Mouse (Mus musculus) ZHBTc4 (cell line): ENCODE results near the gene Atp6v0a1.
A peak's percentile ranks its signal among the peaks of the same experiment; 100 is the strongest.

ENCODE experiments used
- DNase-seq: peaks from one replicate; pipeline ENCODE4 v3.0.0-alpha.2; 2011; ENCODE audit warnings: low read depth, low spot score

The Atp6v0a1 gene

DNA sequence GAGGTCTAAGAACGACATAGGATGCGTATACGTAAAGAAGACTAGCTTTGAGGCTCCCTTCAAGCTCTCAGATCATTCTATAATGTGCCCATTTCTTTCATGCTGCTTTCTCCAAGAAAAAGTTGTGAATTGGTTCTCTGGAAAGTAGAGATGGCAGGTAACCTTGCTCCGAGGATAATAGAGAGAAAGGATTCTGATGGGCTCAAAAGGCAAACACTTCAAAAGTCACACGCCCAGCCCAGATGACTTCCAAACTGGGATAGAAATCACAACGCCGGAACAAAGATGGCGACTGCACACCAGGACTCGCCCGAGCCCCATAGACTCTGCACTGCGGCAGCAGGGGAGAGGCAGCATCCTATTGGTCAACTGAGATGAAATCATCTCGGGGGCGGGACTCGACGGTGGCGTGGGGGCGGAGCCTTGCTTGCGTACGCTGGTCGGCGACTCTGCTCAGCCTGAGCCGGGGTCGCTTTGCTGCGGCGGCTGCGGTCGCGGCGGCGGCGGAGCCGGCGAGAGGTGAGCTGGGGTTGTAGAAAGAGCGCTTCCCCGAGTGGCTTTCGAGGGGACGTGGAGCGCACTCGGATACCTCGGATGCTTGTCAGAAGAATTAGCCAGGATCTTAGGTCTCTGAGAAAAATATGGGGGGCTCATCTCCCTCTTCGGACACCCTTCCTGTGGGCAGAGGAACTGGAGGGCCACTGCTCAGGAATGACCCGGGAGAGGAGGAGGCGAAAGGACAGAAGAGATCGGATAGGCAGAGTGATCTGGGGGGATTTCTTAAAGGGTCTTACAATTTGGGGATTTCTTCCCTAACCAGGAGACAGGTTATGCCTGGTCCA is at the start of gene Atp6v0a1:
Atp6v0a1 (plus strand) TSS at position 407 of the 842 bp plus-strand sequence.
- peak; percentile 98 for DNase-seq

DNA sequence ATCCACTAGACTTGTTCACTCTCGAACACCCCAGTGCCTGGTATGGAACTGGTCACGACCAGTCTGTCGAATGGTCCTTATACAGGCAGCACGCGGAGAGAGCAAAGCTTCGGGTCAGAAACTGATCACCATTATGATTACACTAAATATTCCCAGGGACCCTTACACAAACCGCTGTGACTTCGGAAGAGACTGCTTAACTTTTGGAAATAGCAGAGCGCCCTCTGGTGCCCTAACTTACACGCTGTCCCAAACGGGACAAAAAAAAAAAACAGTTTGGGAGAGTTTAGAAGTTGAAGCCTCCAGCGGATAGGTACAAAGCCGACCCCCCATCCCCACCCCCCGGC is 49.8 kb upstream of the Atp6v0a1 start:
- DNase-seq = peak; percentile 84

DNA sequence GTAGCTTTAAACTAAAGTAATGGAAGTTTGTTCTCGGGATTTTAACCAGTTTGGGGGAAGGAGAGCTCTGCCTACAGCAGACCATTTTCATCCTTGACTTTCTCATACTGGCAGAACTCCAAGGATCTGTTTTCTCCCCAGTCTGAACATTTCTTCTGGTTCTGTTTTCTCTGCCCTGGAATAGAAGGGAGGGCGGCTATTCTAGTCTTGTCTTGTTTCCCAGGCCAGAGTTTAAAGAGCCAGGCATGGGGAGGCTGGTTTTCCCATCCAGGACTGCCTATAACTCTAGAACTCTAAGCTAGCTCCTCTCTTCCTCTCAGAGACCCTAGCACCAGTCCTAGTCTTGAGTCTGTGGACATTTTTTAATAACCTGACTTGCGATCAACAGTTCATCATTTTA is 49.4 kb upstream of the Atp6v0a1 start:
- DNase-seq = no peak

DNA sequence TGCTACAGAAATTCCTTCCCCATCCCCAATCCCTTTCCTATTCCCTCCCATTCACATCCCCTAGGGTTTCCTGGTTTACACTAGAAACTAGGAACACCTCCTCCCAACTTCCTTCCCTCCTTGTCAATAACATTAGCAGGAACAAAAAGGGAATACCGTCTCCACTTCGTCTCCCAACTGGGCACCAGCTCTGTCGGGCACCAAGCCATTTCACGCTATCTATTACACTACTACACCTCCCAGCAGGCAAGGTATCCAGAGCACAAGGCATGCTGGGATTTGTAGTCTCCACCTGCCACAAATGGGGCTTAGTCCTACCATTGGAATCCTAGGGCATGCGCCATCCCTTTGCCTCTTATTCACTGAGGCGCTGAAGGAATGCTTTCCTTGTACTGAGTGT is 48.7 kb upstream of the Atp6v0a1 start:
- DNase-seq = peak; percentile 84

DNA sequence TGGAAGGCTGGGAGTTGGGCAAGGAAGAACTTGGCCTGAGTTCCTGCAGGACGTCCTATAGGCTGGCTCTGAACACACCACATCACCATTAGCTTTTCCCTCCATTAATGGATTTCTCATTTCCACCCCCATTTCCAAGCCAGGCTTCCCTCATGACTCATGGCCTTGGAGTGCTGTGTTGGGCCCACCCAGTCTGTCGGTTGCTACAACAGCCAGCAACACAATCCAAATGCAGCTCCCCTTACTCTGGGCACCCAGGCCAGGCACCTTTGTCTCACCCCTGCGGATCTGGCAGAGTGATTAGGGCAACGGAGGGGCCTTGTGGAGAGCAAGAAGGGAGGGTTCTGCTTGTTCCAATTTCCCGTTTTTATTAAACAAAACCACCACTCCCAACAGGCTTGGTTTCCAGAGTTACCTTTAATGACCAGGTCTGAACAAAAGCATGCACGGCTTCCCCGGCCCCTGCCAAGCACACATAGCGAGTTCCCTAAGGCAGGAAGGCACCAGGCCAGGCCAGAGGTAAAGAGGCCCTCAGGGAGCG is 46.8 kb upstream of the Atp6v0a1 start:
- peak; percentile 29 for DNase-seq

DNA sequence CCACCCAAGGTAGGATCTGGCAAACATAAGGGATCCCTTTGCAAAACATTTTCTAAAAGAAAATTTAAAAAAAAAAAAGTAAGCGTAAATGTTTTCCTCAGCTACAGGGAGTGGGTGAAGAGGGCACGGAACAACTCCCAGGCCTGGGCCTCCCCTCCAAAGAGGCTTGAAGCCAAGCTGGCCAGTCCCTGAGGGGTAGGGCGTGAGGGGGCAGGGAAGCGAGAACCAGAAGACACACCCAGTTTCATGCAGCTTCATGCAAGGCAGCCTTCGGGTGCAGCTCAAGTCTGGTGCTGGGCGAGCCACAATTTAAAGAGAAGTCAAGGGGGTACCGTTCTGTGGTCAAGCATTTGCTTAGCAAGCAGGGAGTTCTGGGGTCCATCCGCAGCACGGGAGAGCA is 45.6 kb upstream of the Atp6v0a1 start:
- no peak for DNase-seq

DNA sequence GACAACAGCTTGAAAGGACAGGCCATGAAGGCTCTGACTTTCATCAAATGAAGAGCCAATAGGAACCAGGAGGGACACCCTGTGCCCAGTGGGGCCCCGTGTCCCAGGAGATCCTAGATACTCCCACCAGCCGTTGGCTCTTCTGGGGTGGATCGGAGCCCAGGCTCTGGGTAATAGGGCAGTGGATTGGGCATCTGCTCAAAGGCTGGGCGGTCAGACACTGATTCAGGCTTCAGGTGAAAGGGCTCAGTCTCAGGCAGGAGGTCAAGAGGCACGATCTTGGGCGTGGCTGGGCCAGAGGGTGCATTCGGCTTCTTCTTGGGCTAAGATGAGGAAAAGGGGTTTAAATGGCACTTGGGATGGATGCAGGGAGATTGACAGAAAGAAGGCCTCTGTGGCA is 45.1 kb upstream of the Atp6v0a1 start:
- no peak for DNase-seq

DNA sequence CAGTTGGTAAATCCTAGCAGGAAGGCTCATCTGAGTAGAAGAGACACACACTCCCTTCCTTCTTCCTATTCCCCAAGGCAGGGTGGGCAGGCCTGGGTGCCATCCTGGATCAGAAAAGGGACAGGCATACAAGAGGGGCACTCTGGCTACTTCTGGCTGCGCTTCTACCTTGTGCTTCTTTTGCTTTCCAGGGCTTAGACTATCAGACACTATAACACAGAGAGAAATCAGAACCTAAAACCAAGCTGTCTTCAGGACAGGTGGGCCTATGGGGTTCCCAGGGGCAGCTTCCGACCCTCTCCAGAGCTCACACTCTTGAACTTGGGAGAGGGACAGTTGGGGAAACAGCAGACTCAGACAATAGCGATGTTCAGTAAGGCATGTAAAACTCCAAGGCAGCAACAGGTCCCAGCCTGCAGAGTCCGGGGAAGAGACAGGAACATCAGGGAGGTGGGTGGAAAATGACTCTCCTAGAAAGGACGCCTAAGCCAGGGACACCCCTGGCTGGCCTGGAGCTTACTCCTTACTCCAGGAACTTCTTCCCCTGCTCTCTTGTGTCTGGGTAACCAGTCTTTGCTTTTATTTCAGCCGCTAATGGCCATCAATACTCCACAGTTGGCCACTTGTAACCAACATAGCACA is 44.2 kb upstream of the Atp6v0a1 start:
- no peak for DNase-seq

DNA sequence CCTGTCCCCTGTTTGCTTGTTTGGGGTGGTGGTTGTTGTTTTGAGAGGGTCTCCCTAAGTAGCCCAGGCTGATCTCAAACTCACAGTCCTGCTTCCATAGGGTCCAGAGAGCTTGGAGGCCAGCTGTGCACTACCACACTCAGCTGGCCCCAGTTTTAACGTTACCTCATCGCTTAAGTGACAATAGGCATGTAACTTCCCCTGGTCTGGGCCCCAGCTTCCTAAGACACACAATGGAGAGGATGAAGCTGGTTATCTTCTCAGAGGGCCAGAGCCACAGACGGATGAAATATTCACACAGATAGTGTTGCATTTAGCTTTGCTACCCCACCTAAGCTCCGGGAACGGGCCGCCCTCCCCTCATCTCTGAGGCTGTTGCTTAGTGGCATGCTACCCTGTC is 43.5 kb upstream of the Atp6v0a1 start:
- no peak for DNase-seq

DNA sequence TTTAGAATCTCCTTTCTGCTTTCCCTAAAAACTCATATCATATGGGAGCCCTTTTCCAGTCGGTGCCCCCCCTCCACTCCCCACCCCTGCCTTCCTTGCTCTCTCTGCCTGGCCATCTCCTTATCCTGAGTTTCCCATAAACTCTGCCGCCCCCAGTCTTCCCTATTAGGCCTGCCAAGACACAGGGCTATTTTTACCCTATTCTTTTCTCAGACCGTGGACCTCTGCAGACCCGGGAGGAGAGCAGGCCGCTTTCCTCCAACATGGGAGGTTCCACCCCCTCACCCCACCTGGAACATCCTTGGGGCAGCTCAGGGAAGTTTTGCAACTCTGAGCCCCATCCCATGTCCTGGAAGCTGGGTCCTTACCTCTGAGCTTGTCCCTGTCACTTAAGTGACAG is 41.9 kb upstream of the Atp6v0a1 start:
- DNase-seq = no peak

DNA sequence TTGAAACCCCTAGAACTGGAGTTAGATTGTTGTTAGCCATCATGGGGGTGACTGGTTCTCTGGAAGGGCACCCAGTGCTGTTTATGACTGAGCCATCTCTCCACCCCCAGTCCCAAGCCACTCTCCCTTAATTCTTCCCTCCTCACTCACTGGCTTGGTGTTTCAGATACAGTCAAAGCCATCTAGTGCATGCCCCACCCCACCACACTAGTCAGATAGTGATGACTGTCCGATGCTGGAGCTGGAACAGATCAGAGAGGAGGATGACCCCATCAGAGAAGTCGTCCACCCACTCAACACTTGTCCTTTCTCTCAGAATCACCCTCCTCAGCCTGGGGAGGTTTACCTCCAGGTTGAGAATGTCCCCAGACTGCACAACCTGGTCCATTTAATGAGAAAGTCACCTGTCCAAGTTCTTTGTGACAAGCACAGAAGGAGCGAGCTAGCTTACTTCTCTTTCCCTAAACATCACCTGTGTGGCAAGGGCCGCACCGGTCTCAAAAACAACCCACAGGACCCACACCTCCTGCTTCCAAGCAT is 41.3 kb upstream of the Atp6v0a1 start:
- no peak for DNase-seq

DNA sequence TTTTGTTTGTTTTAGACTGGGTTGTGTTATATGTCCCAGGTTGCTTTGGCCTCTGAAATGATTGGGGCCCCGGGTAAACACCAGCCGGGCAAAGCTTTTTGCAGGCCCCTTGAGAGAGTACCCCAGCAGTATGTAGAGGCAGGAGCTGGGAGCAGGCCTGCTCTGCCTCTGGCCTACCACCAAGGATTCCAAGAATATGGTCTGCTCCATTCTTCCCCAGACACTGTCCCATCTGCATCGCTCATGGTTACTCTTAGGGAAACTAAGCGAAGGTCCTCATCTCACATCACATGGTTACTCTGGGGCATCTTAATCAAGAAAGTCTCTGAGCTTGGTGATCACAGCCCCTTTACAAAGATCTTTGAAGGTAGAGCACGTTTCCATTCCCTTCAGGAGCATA is 40.8 kb upstream of the Atp6v0a1 start:
- no peak for DNase-seq

DNA sequence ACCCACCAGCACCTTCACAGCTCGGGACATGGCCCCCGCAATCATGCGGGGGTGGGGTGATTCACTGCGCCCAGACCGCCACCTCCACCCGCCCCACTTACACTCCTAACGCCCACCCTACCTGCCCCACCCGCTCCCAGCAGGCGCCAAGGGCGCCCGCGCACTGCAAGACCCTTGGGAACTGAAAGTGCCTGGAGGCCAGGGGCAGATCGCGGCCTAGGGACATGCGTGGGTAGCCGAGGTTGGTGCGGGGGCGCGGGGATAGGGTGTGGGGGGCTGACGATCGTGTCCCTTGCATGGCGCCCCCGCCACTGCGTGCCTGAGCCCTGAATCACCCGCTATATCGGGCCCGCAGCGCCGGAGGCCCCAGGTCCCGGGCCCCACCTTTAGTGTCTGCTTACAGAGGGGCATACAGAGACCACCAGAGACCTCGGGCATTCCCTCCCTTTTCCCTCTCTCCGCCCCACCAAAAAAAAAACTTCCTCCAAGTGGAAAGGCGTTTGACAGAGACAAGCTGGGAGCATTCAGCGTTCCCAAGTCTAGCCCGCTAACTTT is 40.0 kb upstream of the Atp6v0a1 start:
- DNase-seq = peak; percentile 28

DNA sequence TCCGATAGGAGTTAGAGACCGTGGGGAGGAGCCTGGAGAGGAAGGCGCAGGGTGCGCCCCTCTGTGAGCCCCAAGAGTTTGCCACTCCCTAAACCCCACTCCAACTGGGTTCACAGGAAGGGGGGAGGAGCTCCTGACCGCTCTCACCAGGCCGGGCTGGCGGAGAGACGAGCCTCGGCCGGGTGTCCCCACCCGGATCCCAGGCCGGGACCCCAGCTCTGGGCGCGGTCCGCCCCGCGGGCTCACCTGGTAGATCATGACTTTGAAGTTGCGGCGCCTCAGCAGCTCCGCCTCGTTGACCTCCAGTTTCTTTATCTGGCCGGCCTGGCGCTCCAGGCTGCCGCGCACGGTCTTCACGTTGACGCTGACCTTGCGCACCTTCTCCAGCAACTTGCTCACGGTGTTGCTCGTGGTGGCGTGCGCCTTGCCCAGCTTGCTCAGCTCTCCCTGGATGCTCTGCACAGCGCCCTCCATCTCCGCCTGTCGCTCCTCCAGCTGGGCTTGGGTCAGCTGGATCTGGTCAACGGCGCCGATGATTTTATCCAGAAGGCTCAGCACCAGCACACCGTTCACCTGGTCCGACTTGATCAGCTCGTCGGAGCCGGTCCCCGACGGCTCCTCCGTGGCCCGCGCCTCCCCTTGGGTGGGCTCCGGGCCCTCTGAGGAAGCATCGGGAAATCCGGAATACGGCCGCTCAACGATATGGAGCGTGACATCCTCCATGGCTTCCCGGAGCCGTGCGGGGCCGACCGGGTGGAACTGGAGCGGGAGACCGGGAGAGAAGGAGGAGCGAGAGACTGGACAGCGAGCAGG is 39.3 kb upstream of the Atp6v0a1 start:
- peak; percentile 74 for DNase-seq

DNA sequence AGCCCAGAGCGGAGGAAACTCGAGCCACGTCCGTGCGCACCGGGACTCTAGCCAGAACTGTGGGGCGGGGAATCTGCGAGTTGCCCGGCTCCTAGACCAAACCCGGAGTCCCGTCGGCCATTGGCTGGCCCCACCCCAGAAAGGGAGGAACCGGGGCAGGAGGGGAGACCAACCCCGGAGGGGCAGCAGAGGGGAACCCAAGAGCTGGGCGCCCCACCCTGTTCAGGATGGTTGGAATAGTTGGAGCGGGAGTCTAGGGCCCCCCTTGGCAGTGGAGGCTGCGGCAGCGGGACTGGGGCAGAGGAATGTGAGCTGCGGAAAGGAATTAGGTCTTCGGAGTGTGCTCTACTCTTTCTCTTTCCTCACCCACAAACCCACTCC is 38.7 kb upstream of the Atp6v0a1 start, which contains the start of gene Cavin1:
Cavin1 (minus strand) TSS at position 331 of the 381 bp plus-strand sequence.
- peak; percentile 74 for DNase-seq

DNA sequence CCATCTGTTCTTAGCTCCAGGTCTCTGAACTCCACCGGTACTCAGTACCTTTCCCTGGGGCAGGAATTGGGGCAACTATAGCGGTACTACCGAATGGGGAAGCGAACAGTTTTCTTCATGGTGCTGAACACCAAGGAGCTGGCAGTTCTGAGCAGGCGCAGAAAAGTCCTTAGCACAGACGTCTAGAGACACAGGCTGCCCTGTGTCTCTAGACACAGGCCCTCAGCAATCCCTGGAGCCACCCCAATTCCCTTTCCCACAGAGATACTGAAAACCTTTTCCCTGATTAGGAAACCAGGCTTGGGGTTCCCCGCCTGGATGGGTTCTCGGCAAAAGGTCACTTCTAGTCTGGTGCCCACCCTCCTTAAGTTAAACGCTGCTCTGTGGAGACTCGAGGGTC is 37.8 kb upstream of the Atp6v0a1 start:
- DNase-seq = no peak

DNA sequence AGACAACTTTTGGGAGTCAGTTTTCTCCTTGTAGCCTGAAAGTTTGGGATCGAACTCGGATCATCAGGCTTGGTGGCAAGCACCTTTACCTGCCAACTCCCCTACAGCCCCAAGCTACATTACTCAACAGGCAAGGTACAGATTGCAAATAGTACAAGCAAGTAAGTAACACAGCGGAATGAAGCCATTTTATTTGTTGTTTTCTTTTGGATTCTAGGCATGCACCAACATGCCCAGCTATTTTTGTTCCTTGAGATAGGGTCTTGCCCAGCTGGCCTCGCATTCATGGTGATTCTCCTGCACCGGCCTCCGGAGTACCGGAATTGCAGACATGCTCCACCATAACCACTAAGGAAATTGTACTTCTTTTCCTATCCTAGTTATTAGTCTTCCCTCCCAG is 36.0 kb upstream of the Atp6v0a1 start:
- DNase-seq = no peak

DNA sequence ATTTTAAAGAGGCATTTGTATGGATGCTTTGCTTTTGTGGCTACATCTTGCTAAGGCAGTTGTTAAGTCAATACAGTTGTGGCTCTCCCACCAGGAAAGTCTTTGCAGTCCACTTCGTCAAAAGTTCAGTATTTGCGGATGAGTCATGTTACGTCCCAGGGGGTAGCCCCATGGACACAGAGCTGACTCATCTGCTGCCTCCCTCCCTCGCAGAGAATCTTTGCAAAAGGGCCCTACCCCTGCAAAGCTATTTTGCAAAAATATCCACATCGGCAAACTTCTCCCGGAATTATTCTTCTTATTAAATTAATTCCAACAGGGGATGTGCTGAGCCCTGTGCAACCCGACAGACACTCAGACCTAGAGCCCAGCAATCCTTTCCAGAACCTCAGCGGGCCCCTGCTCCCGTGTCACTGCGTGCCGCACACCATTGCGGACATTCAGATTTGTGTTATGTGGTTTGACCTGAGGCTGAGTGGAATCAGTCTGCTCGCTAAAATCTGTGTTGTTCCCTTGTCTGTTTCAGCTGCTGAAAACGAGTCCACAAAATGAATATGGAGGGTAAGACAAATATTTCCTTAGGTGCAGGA is 34.8 kb upstream of the Atp6v0a1 start:
- DNase-seq = no peak

DNA sequence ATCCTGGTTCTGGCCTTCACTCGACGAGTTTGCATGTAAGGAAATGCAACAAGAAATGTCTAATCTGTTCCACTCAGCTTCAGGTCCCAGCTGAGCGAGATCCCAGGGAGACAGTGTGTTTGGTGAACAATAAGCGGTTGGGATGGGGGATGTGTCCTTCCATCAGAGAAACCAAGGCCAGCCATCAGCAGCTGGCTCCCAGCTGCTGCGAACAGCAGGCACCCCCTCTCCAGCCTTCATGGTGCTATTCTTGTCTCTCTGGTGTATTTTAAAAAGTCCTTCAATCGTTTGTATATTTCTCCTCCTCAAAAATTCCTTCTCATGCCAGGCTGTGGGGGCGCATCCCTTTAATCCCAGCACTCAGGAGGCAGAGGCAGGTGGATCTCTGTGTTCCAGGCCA is 34.0 kb upstream of the Atp6v0a1 start:
- DNase-seq = no peak

DNA sequence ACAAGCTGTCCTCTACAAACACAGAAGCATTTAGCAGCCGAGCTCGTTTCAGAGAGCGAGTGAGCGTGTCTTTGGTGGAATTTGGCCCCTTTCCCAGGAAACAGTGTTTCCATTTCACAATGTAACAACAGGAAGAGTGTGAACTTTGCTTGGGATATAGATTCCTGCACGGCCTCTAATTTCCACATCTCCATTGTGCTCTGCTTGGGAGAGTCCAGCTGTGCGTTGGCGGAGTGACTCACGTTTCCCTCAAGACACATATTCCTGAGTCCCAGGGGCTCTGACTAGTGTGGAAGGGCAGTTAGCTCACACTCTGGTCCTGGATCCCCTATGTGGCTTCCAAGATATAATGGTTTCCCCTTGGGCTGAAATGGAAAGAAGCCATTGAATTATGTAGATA is 29.4 kb upstream of the Atp6v0a1 start:
- DNase-seq = no peak

DNA sequence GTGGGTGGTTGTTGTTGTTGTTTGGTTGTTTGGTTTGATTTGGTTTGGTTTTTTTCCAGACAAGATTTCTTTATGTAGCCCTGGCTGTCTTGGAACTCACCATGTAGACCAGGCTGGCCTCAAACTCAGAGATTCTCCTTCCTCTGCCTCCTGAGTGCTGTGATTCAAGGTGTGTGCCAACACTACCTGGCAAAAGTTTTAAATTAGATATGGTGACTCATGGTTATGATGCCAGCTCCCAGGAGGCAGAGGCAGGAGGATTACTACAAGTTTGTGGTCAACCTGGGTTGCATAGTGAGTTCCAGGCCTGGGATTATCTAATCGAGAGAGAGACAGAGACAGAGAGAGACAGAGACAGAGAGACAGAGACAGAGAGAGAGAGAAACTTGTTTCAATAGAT is 28.8 kb upstream of the Atp6v0a1 start:
- no peak for DNase-seq
